Mouse (Mus musculus): Measurements from ENCODE around the gene Ppil2. TPM values are rescaled to one million over a fixed set of nuclear protein-coding genes. Genes with fewer than 3 reads are reported as not detected.

Ppil2 gene
- polyA plus RNA-seq, 1 experiment from 2014 or later = 104 TPM

- Histone ChIP-seq H3K27ac (ENCODE audit: low read depth, low read length) (no peak overlapping the region), H3K4me2 (no peak overlapping the region), H3K9me3 (replicated peaks; ENCODE audit: control insufficient read depth, low read length) (no peaks in the 10 kb centered on the region), H3K27me3 (ENCODE audit: control insufficient read depth, insufficient read depth, low read length) (no peaks in the 10 kb centered on the region), H3K4me1 (ENCODE audit: control insufficient read depth, insufficient read depth, low read length) (peaks cover 5% of the 10 kb centered on the region; the same call in 1 of the 2 replicates), H3K36me3 (ENCODE audit: control insufficient read depth, insufficient read depth, low read length) (no peaks in the 10 kb centered on the region), H3K9ac (ENCODE audit: low read depth, low read length) (no peak overlapping the region), H3K4me3 (ENCODE audit: low read depth, low read length) (no peak overlapping the region)
- WGBS (ENCODE audit: insufficient replicate concordance) = 78% methylated on average over 15 of the region's 15 CpGs
- ATAC-seq (replicated peaks; ENCODE audit: insufficient number of reproducible peaks, low FRiP score, low TSS enrichment) = no peak
These were observed 26.3 kb upstream of the Ppil2 start for GRCm38 (mm10) chr16:17137355-17137754.

- Histone ChIP-seq H3K27ac (ENCODE audit: low read depth, low read length) (peak overlapping the region; percentile 46; the same call in 1 of the 2 replicates), H3K4me1 (ENCODE audit: control insufficient read depth, insufficient read depth, low read length) (peaks cover 16% of the 10 kb centered on the region), H3K4me3 (ENCODE audit: low read depth, low read length) (peak overlapping the region; percentile 84), H3K9me3 (replicated peaks; ENCODE audit: control insufficient read depth, low read length) (no peaks in the 10 kb centered on the region), H3K27me3 (ENCODE audit: control insufficient read depth, insufficient read depth, low read length) (no peaks in the 10 kb centered on the region), H3K36me3 (ENCODE audit: control insufficient read depth, insufficient read depth, low read length) (no peaks in the 10 kb centered on the region), H3K9ac (ENCODE audit: low read depth, low read length) (peak overlapping the region; percentile 65), H3K4me2 (peak overlapping the region; percentile 95)
- no peak for ATAC-seq (replicated peaks; ENCODE audit: insufficient number of reproducible peaks, low FRiP score, low TSS enrichment)
- WGBS (ENCODE audit: insufficient replicate concordance) = 50% methylated on average over 7 of the region's 7 CpGs
These were observed 21.8 kb upstream of the Ppil2 start for GRCm38 (mm10) chr16:17132906-17133200.

GRCm38 (mm10) chr16:17132089-17132905 is 21.2 kb upstream of the Ppil2 start, which contains the start of gene Sdf2l1:
TSS of gene Sdf2l1 (minus strand) at chr16:17132383.
- Histone ChIP-seq H3K4me3 (ENCODE audit: low read depth, low read length) (peak within 1 kb of the TSS; percentile 84), H3K9ac (ENCODE audit: low read depth, low read length) (peak within 1 kb of the TSS; percentile 82), H3K36me3 (ENCODE audit: control insufficient read depth, insufficient read depth, low read length) (no peaks in the 10 kb centered on the region), H3K9me3 (replicated peaks; ENCODE audit: control insufficient read depth, low read length) (no peaks in the 10 kb centered on the region), H3K27me3 (ENCODE audit: control insufficient read depth, insufficient read depth, low read length) (no peaks in the 10 kb centered on the region), H3K4me2 (peak within 1 kb of the TSS; percentile 95), H3K27ac (ENCODE audit: low read depth, low read length) (peak within 1 kb of the TSS; percentile 50), H3K4me1 (ENCODE audit: control insufficient read depth, insufficient read depth, low read length) (peaks cover 16% of the 10 kb centered on the region)
- peak; percentile 96 for ATAC-seq (replicated peaks; ENCODE audit: insufficient number of reproducible peaks, low FRiP score, low TSS enrichment)
- under 1% methylated on average over 47 of the region's 47 CpGs for WGBS (ENCODE audit: insufficient replicate concordance)

GRCm38 (mm10) chr16:17131191-17132088 is 20.4 kb upstream of the Ppil2 start:
- ATAC-seq (replicated peaks; ENCODE audit: insufficient number of reproducible peaks, low FRiP score, low TSS enrichment) = no peak
- no peaks in the 10 kb centered on the region for H3K36me3 ChIP-seq (ENCODE audit: control insufficient read depth, insufficient read depth, low read length)
- peak overlapping the region; percentile 95 for H3K4me2 ChIP-seq
- H3K27ac ChIP-seq (ENCODE audit: low read depth, low read length) = peak overlapping the region; percentile 50; the same call in 1 of the 2 replicates
- WGBS (ENCODE audit: insufficient replicate concordance) = 3% methylated on average over 43 of the region's 43 CpGs
- H3K4me3 ChIP-seq (ENCODE audit: low read depth, low read length) = peak overlapping the region; percentile 84
- H3K4me1 ChIP-seq (ENCODE audit: control insufficient read depth, insufficient read depth, low read length) = peaks cover 16% of the 10 kb centered on the region
- no peaks in the 10 kb centered on the region for H3K9me3 ChIP-seq (replicated peaks; ENCODE audit: control insufficient read depth, low read length)
- H3K9ac ChIP-seq (ENCODE audit: low read depth, low read length) = peak overlapping the region; percentile 82
- H3K27me3 ChIP-seq (ENCODE audit: control insufficient read depth, insufficient read depth, low read length) = no peaks in the 10 kb centered on the region

- 93% methylated on average over 1 of the region's 1 CpGs for WGBS (ENCODE audit: insufficient replicate concordance)
- Histone ChIP-seq H3K4me2 (no peak overlapping the region), H3K4me1 (ENCODE audit: control insufficient read depth, insufficient read depth, low read length) (peaks cover 20% of the 10 kb centered on the region), H3K4me3 (ENCODE audit: low read depth, low read length) (no peak overlapping the region), H3K9me3 (replicated peaks; ENCODE audit: control insufficient read depth, low read length) (no peaks in the 10 kb centered on the region), H3K9ac (ENCODE audit: low read depth, low read length) (no peak overlapping the region), H3K27me3 (ENCODE audit: control insufficient read depth, insufficient read depth, low read length) (no peaks in the 10 kb centered on the region), H3K36me3 (ENCODE audit: control insufficient read depth, insufficient read depth, low read length) (peaks cover 3% of the 10 kb centered on the region; the same call in 1 of the 2 replicates), H3K27ac (ENCODE audit: low read depth, low read length) (no peak overlapping the region)
- no peak for ATAC-seq (replicated peaks; ENCODE audit: insufficient number of reproducible peaks, low FRiP score, low TSS enrichment)
These were observed 16.2 kb upstream of the Ppil2 start for GRCm38 (mm10) chr16:17127292-17127691.

- under 1% methylated on average over 25 of the region's 25 CpGs for WGBS (ENCODE audit: insufficient replicate concordance)
- peak within 1 kb of the TSS; percentile 43 for H3K27ac ChIP-seq (ENCODE audit: low read depth, low read length)
- peaks cover 9% of the 10 kb centered on the region for H3K4me1 ChIP-seq (ENCODE audit: control insufficient read depth, insufficient read depth, low read length)
- peak within 1 kb of the TSS; percentile 82 for H3K4me2 ChIP-seq
- H3K4me3 ChIP-seq (ENCODE audit: low read depth, low read length) = peak within 1 kb of the TSS; percentile 63
- peak within 1 kb of the TSS; percentile 83 for H3K9ac ChIP-seq (ENCODE audit: low read depth, low read length)
- peak; percentile 90 for ATAC-seq (replicated peaks; ENCODE audit: insufficient number of reproducible peaks, low FRiP score, low TSS enrichment)
- H3K36me3 ChIP-seq (ENCODE audit: control insufficient read depth, insufficient read depth, low read length) = peaks cover 3% of the 10 kb centered on the region
- H3K27me3 ChIP-seq (ENCODE audit: control insufficient read depth, insufficient read depth, low read length) = no peaks in the 10 kb centered on the region
- H3K9me3 ChIP-seq (replicated peaks; ENCODE audit: control insufficient read depth, low read length) = no peaks in the 10 kb centered on the region
These were observed 13.9 kb upstream of the Ppil2 start, which contains the start of gene 2610318N02Rik for GRCm38 (mm10) chr16:17124871-17125520. TSS of gene 2610318N02Rik (minus strand) at chr16:17125167.

GRCm38 (mm10) chr16:17124119-17124870 is 13.2 kb upstream of the Ppil2 start:
- WGBS (ENCODE audit: insufficient replicate concordance) = 6% methylated on average over 22 of the region's 22 CpGs
- Histone ChIP-seq H3K4me3 (ENCODE audit: low read depth, low read length) (peak overlapping the region; percentile 63), H3K36me3 (ENCODE audit: control insufficient read depth, insufficient read depth, low read length) (peaks cover 3% of the 10 kb centered on the region), H3K4me2 (peak overlapping the region; percentile 82), H3K9ac (ENCODE audit: low read depth, low read length) (peak overlapping the region; percentile 83), H3K27me3 (ENCODE audit: control insufficient read depth, insufficient read depth, low read length) (no peaks in the 10 kb centered on the region), H3K4me1 (ENCODE audit: control insufficient read depth, insufficient read depth, low read length) (peaks cover 9% of the 10 kb centered on the region), H3K9me3 (replicated peaks; ENCODE audit: control insufficient read depth, low read length) (no peaks in the 10 kb centered on the region), H3K27ac (ENCODE audit: low read depth, low read length) (peak overlapping the region; percentile 43)
- ATAC-seq (replicated peaks; ENCODE audit: insufficient number of reproducible peaks, low FRiP score, low TSS enrichment) = peak; percentile 66
